In the genomic region with DNA sequence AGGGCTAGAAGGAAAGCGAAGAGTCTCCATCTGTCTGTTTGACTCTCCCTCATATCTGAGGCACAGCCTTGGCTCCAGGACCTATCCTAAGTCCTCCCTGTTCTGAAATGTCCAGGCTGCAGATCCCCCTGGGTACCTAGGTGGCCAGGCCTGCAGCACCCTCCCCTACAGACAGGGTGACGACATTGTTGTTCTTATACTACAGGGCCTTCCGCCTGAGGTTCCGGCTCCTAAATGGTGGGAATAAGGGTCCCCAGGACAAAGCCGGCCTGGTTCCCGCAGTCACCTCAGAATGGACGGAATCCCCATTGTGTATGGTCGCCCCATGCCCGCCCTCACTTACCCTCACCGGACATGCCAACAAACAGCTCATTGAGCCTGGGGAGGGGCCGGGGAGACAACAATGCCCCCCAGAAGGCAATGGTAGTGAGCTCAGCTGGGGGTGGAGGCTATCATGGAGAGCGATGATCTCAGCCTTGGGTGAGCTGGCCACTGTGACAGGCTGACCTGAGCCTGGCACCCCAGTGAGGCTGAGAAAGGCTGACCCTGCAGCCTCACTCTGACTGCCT, we compare ENCODE assay signal across 13 mouse cellular contexts. TPM values are rescaled to one million over a fixed set of nuclear protein-coding genes. Genes with fewer than 3 reads are reported as not detected.
DNase-seq lines count a peak whose midpoint lies in the region; ATAC-seq and TF ChIP-seq lines count a peak whose summit lies in the region.
"Had no signal": no experiment of that assay in that cellular context is flagged by ENCODE, and none has a peak within 500 bp of the region (broad histone marks: within the 10 kb centered on the region; RNA-seq: fewer than 3 reads in every experiment).

No protein-coding gene starts in this region.

- no peak for TF ChIP-seq CTCF in left cerebral cortex, adult 2 months (IDR thresholded peaks at IDR 0.05)

- H3K4me2 ChIP-seq in hindbrain, embryonic 15.5 days = no peak overlapping the region
- H3K4me2 ChIP-seq in hindbrain, embryonic 13.5 days = no peak overlapping the region
- H3K4me2 ChIP-seq in midbrain, embryonic 11.5 days = no peak overlapping the region

- ATAC-seq in frontal cortex, adult (ENCODE audit: low TSS enrichment) = 0 out of 2 replicates have a peak, but pooled peaks have one; percentile 34
- ATAC-seq in hindbrain, embryonic 15.5 days (ENCODE audit: low FRiP score, low read depth) = peak; percentile 37; the same call in 1 of the 2 replicates
- no peak for ATAC-seq in hindbrain, embryonic 13.5 days (ENCODE audit: low FRiP score)
- no peak for ATAC-seq in midbrain, embryonic 11.5 days (ENCODE audit: low FRiP score)

- H3K36me3 ChIP-seq in hindbrain, embryonic 15.5 days = no peaks in the 10 kb centered on the region
- no peaks in the 10 kb centered on the region for H3K36me3 ChIP-seq in hindbrain, embryonic 13.5 days
- no peaks in the 10 kb centered on the region for H3K36me3 ChIP-seq in midbrain, embryonic 10.5 days
- no peaks in the 10 kb centered on the region for H3K36me3 ChIP-seq in midbrain, embryonic 11.5 days (ENCODE audit: control insufficient read depth, insufficient read depth, low read length)

- H3K4me1 ChIP-seq in hindbrain, embryonic 15.5 days (replicated peaks) = peaks cover 4% of the 10 kb centered on the region; the same call in 1 of the 2 replicates
- peaks cover 16% of the 10 kb centered on the region for H3K4me1 ChIP-seq in hindbrain, embryonic 13.5 days (replicated peaks)
- peaks cover 40% of the 10 kb centered on the region for H3K4me1 ChIP-seq in midbrain, embryonic 10.5 days
- peaks cover 5% of the 10 kb centered on the region for H3K4me1 ChIP-seq in midbrain, embryonic 11.5 days (ENCODE audit: control insufficient read depth, insufficient read depth, low read length)

- 72% methylated on average over 12 of the region's 12 CpGs for WGBS in hindbrain, embryonic 15.5 days
- 61% methylated on average over 12 of the region's 12 CpGs for WGBS in hindbrain, embryonic 13.5 days
- WGBS in midbrain, embryonic 10.5 days = 66% methylated on average over 12 of the region's 12 CpGs
- WGBS in midbrain, embryonic 11.5 days = 64% methylated on average over 12 of the region's 12 CpGs

- H3K27ac ChIP-seq in hindbrain, embryonic 15.5 days (replicated peaks) = no peak overlapping the region
- H3K27ac ChIP-seq in hindbrain, embryonic 13.5 days = no peak overlapping the region
- H3K27ac ChIP-seq in midbrain, embryonic 10.5 days (replicated peaks) = 0 out of 2 replicates have a peak overlapping the region, but pooled peaks have one; percentile 2
- H3K27ac ChIP-seq in midbrain, embryonic 11.5 days (ENCODE audit: low read depth, low read length) = no peak overlapping the region
- H3K27ac ChIP-seq in left cerebral cortex, adult 2 months = no peak overlapping the region
- H3K27ac ChIP-seq: liver, embryonic 14.5 days had no signal

- no peak overlapping the region for H3K9ac ChIP-seq in hindbrain, embryonic 15.5 days
- no peak overlapping the region for H3K9ac ChIP-seq in hindbrain, embryonic 13.5 days
- no peak overlapping the region for H3K9ac ChIP-seq in midbrain, embryonic 11.5 days (ENCODE audit: low read length)
- H3K9ac ChIP-seq: forebrain, postnatal 0 days; liver, embryonic 14.5 days had no signal

- no peak overlapping the region for H3K4me3 ChIP-seq in hindbrain, embryonic 15.5 days
- H3K4me3 ChIP-seq in hindbrain, embryonic 13.5 days = no peak overlapping the region
- no peak overlapping the region for H3K4me3 ChIP-seq in midbrain, embryonic 10.5 days
- H3K4me3 ChIP-seq in midbrain, embryonic 11.5 days (ENCODE audit: low read depth, low read length) = no peak overlapping the region
- no peak overlapping the region for H3K4me3 ChIP-seq in left cerebral cortex, adult 2 months

- H3K9me3 ChIP-seq in hindbrain, embryonic 15.5 days = no peaks in the 10 kb centered on the region
- H3K9me3 ChIP-seq in hindbrain, embryonic 13.5 days = no peaks in the 10 kb centered on the region; the same call in 1 of the 2 replicates
- H3K9me3 ChIP-seq in midbrain, embryonic 10.5 days (replicated peaks) = peaks cover 4% of the 10 kb centered on the region; the same call in 1 of the 2 replicates
- no peaks in the 10 kb centered on the region for H3K9me3 ChIP-seq in midbrain, embryonic 11.5 days (ENCODE audit: control insufficient read depth, low read length)

- no peak for DNase-seq in frontal cortex, postnatal 14 days (ENCODE audit: low spot score in 2 of 2)
- no peak for DNase-seq in midbrain, embryonic 10.5 days (ENCODE audit: low spot score)
- no peak for DNase-seq in midbrain, embryonic 11.5 days (ENCODE audit: low spot score, missing footprints)
- DNase-seq in lung, postnatal 4 days = peak; percentile 66 to 81
- no peak for DNase-seq in left cerebral cortex, adult 2 months (ENCODE audit: extremely low spot score in 1 of 2, low spot score in 2 of 2)
- DNase-seq: cerebellum, adult 9-11 months; forebrain, postnatal 0 days; kidney, postnatal 36 days; right cerebral cortex, postnatal 14 days had no signal

- intact Hi-C loops in left cerebral cortex, adult 2 months (cut with DNase I) = no loop called here

- H3K27me3 ChIP-seq in hindbrain, embryonic 15.5 days = peaks cover 45% of the 10 kb centered on the region
- peaks cover 83% of the 10 kb centered on the region for H3K27me3 ChIP-seq in hindbrain, embryonic 13.5 days
- H3K27me3 ChIP-seq in midbrain, embryonic 10.5 days (ENCODE audit: low read depth, poor library complexity, severe bottlenecking) = peaks cover 77% of the 10 kb centered on the region
- H3K27me3 ChIP-seq in midbrain, embryonic 11.5 days (ENCODE audit: control insufficient read depth, insufficient read depth, low read length) = peaks cover 13% of the 10 kb centered on the region

RNA-seq across cellular contexts. Expression of gene Dll4, which starts 10.8 kb away (rescaled TPM):
- polyA plus RNA-seq in hindbrain, embryonic 15.5 days (2015; fragmentation: Nextera tagmentation; extraction: Ambion mirVana) = 5.0 and 5.1 TPM in 2 replicates
- polyA plus RNA-seq in hindbrain, embryonic 13.5 days (2015; fragmentation: Nextera tagmentation; extraction: Ambion mirVana) = 5.4 and 5.9 TPM in 2 replicates
- 5.7 TPM in 2 replicates for polyA plus RNA-seq in midbrain, embryonic 10.5 days (2016; fragmentation: Nextera tagmentation; extraction: Ambion mirVana)
- 3.1 and 4.0 TPM in 2 replicates for polyA plus RNA-seq in midbrain, embryonic 11.5 days (2014; fragmentation: Nextera tagmentation; extraction: Ambion mirVana)
- total RNA-seq in left cerebral cortex, adult 2 months (2021) = 1 to 10 TPM; 2.3 to 2.4 TPM

RNA-seq across cellular contexts. Expression of gene Vps18, which starts 26.3 kb away (rescaled TPM):
- polyA plus RNA-seq in hindbrain, embryonic 15.5 days (2015; fragmentation: Nextera tagmentation; extraction: Ambion mirVana) = 27.3 and 30.2 TPM in 2 replicates
- 26.0 and 26.1 TPM in 2 replicates for polyA plus RNA-seq in hindbrain, embryonic 13.5 days (2015; fragmentation: Nextera tagmentation; extraction: Ambion mirVana)
- polyA plus RNA-seq in midbrain, embryonic 10.5 days (2016; fragmentation: Nextera tagmentation; extraction: Ambion mirVana) = 23.1 and 27.5 TPM in 2 replicates
- 9.8 and 10.0 TPM in 2 replicates for polyA plus RNA-seq in midbrain, embryonic 11.5 days (2014; fragmentation: Nextera tagmentation; extraction: Ambion mirVana)
- 10 to 100 TPM; 47.2 to 50.8 TPM for total RNA-seq in left cerebral cortex, adult 2 months (2021)

RNA-seq across cellular contexts. Expression of gene Chac1, which starts 36.2 kb away (rescaled TPM):
- 10.7 and 11.6 TPM in 2 replicates for polyA plus RNA-seq in hindbrain, embryonic 15.5 days (2015; fragmentation: Nextera tagmentation; extraction: Ambion mirVana)
- 6.1 and 6.7 TPM in 2 replicates for polyA plus RNA-seq in hindbrain, embryonic 13.5 days (2015; fragmentation: Nextera tagmentation; extraction: Ambion mirVana)
- polyA plus RNA-seq in midbrain, embryonic 10.5 days (2016; fragmentation: Nextera tagmentation; extraction: Ambion mirVana) = 0.78 and 0.95 TPM in 2 replicates
- polyA plus RNA-seq in midbrain, embryonic 11.5 days (2014; fragmentation: Nextera tagmentation; extraction: Ambion mirVana) = 0.32 and 0.37 TPM in 2 replicates
- total RNA-seq in left cerebral cortex, adult 2 months (2021) = 1 to 10 TPM; 7.5 to 8.7 TPM

RNA-seq across cellular contexts. Expression of gene Rhov, which starts 43.8 kb away (rescaled TPM):
- 44.2 and 45.5 TPM in 2 replicates for polyA plus RNA-seq in hindbrain, embryonic 15.5 days (2015; fragmentation: Nextera tagmentation; extraction: Ambion mirVana)
- polyA plus RNA-seq in hindbrain, embryonic 13.5 days (2015; fragmentation: Nextera tagmentation; extraction: Ambion mirVana) = 21.2 and 23.4 TPM in 2 replicates
- 0.83 and 1.9 TPM in 2 replicates for polyA plus RNA-seq in midbrain, embryonic 10.5 days (2016; fragmentation: Nextera tagmentation; extraction: Ambion mirVana)
- polyA plus RNA-seq in midbrain, embryonic 11.5 days (2014; fragmentation: Nextera tagmentation; extraction: Ambion mirVana) = 1.3 and 2.6 TPM in 2 replicates
- 10 to 100 TPM in 1 of 2 experiments, 1 to 10 TPM in 1; 9.8 to 11.1 TPM for total RNA-seq in left cerebral cortex, adult 2 months (2021)

Comparison
In these comparisons a context has a peak if more than half of its experiments do, and no peak if none do; other contexts are left out.
1. ATAC-seq: peak in frontal cortex, adult (single experiment) and hindbrain, embryonic 15.5 days (single experiment); none in hindbrain, embryonic 13.5 days (single experiment) and midbrain, embryonic 11.5 days (single experiment).
2. DNase-seq: peak in lung, postnatal 4 days (2 of 2); none in frontal cortex, postnatal 14 days (0 of 2), midbrain, embryonic 10.5 days (single experiment), midbrain, embryonic 11.5 days (single experiment) and left cerebral cortex, adult 2 months (0 of 2).